Mouse (Mus musculus): ENCODE data around the gene Lmod2.

Gene Lmod2

GRCm38 (mm10) chr6:24597500-24597899 is at the start of gene Lmod2:
Gene Lmod2, plus strand, starts transcription at chr6:24597762.
- DNase-seq (ENCODE audit: low spot score in 2 of 2) = no peak

- DNase-seq (ENCODE audit: low spot score in 2 of 2) = peak in 1 of 2 experiments; percentile 28
Observed at GRCm38 (mm10) chr6:24549801-24550200, 47.8 kb upstream of the Lmod2 start.

GRCm38 (mm10) chr6:24552046-24552445 is 45.5 kb upstream of the Lmod2 start:
- no peak for DNase-seq (ENCODE audit: low spot score in 2 of 2)

GRCm38 (mm10) chr6:24554427-24555086 is 43.0 kb upstream of the Lmod2 start:
- DNase-seq (ENCODE audit: low spot score in 2 of 2) = no peak

GRCm38 (mm10) chr6:24555488-24555887 is 42.1 kb upstream of the Lmod2 start:
- no peak for DNase-seq (ENCODE audit: low spot score in 2 of 2)

GRCm38 (mm10) chr6:24564081-24564480 is 33.5 kb upstream of the Lmod2 start:
- peak in 1 of 2 experiments; percentile 40 for DNase-seq (ENCODE audit: low spot score in 2 of 2)

- DNase-seq (ENCODE audit: low spot score in 2 of 2) = no peak
Observed at GRCm38 (mm10) chr6:24564886-24565285, 32.7 kb upstream of the Lmod2 start.

GRCm38 (mm10) chr6:24568963-24569362 is 28.6 kb upstream of the Lmod2 start:
- DNase-seq (ENCODE audit: low spot score in 2 of 2) = no peak

- DNase-seq (ENCODE audit: low spot score in 2 of 2) = no peak
Observed at GRCm38 (mm10) chr6:24569711-24570110, 27.9 kb upstream of the Lmod2 start.

- DNase-seq (ENCODE audit: low spot score in 2 of 2) = no peak
Observed at GRCm38 (mm10) chr6:24570278-24570677, 27.3 kb upstream of the Lmod2 start.

GRCm38 (mm10) chr6:24571126-24571525 is 26.4 kb upstream of the Lmod2 start:
- DNase-seq (ENCODE audit: low spot score in 2 of 2) = no peak

- no peak for DNase-seq (ENCODE audit: low spot score in 2 of 2)
Observed at GRCm38 (mm10) chr6:24572431-24572830, 25.1 kb upstream of the Lmod2 start.

- no peak for DNase-seq (ENCODE audit: low spot score in 2 of 2)
Observed at GRCm38 (mm10) chr6:24573319-24573718, 24.2 kb upstream of the Lmod2 start.

GRCm38 (mm10) chr6:24583456-24583855 is 14.1 kb upstream of the Lmod2 start:
- no peak for DNase-seq (ENCODE audit: low spot score in 2 of 2)

GRCm38 (mm10) chr6:24585431-24586310 is 11.9 kb upstream of the Lmod2 start:
- DNase-seq (ENCODE audit: low spot score in 2 of 2) = no peak

GRCm38 (mm10) chr6:24586885-24587284 is 10.7 kb upstream of the Lmod2 start:
- DNase-seq (ENCODE audit: low spot score in 2 of 2) = no peak

- no peak for DNase-seq (ENCODE audit: low spot score in 2 of 2)
Observed at GRCm38 (mm10) chr6:24590282-24590681, 7.3 kb upstream of the Lmod2 start.

- DNase-seq (ENCODE audit: low spot score in 2 of 2) = no peak
Observed at GRCm38 (mm10) chr6:24591525-24592218, 5.9 kb upstream of the Lmod2 start.

GRCm38 (mm10) chr6:24599179-24599578 is 1.6 kb downstream of the Lmod2 start:
- no peak for DNase-seq (ENCODE audit: low spot score in 2 of 2)

- no peak for DNase-seq (ENCODE audit: low spot score in 2 of 2)
Observed at GRCm38 (mm10) chr6:24599639-24600038, 2.1 kb downstream of the Lmod2 start.

GRCm38 (mm10) chr6:24600134-24600533 is 2.6 kb downstream of the Lmod2 start:
- no peak for DNase-seq (ENCODE audit: low spot score in 2 of 2)

GRCm38 (mm10) chr6:24600726-24601125 is 3.2 kb downstream of the Lmod2 start:
- DNase-seq (ENCODE audit: low spot score in 2 of 2) = no peak

Data from right cerebral cortex, adult 2 months (tissue).